Mouse (Mus musculus) cerebellum, adult 2 months (tissue): ENCODE data around the gene Gm17606.

ENCODE experiments used
- CTCF ChIP-seq: fragments of 200-500 bp; IDR thresholded peaks from 2 replicates; pipeline ENCODE4 v1.5.1; 2011; ENCODE audit warnings: low read depth, mild to moderate bottlenecking, control low read depth, low read length, moderate library complexity, borderline replicate concordance; ENCODE audit not compliant: insufficient read depth
- POLR2A ChIP-seq: fragments of 200-500 bp; IDR thresholded peaks from 2 replicates; pipeline ENCODE4 v1.6.1; 2011; ENCODE audit warnings: low read length, control low read depth, borderline replicate concordance; ENCODE audit not compliant: insufficient read depth

- TF ChIP-seq CTCF (no peak), POLR2A (peak; percentile 91; the same call in 1 of the 2 replicates)
These were observed 45.9 kb downstream of the Gm17606 start, which contains the start of gene Acin1 for GRCm38 (mm10) chr14:54686522-54687143.
